Mouse (Mus musculus): ENCODE data around the gene Rapsn.

DNA sequence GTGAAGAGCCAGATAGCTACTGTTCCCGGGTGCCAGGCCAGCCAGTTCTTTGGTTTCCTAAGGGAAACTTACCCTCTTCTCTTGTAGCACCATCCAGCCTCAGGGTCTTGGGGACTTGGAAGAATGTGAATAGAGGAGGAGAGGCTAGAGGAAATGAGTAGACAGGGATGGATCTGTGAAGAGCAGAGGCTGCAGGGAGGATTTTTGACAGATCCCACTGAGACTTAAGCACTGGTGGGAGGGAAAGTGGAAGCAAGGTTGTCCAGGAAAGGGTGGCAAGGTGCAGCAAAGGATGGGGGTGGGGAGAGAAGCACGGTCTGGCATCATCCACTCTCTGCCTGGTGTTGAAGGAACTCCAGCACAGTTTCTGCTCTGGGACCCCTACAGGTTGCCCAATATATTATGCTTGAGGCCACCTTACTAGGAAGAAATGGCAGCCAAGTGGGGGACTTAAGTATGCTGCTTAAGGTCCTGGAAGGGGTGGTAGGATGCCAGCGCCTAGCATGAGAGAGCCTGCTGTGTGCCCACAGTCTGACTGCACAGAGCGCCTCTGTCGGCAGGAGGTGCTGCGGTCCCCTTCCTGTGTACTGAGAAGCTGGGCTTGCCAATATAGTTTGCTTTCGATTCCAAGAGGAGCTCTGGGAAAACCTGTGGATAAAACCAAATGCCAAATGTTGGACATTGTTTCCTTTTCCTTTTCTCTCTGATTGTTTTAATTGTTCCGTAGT lies 17.2 kb upstream of the Rapsn start:
- TF ChIP-seq POLR2A (IDR thresholded peaks at IDR 0.05; ENCODE audit: borderline replicate concordance, control insufficient read depth, low read depth, low read length) (no peak), CTCF (IDR thresholded peaks at IDR 0.05; ENCODE audit: control insufficient read depth, insufficient read depth, low read length) (no peak)

Measured in bone marrow, adult 2 months (tissue).